Mouse (Mus musculus) spleen, postnatal 36 days (tissue): ENCODE measurements around the gene Tstd1.

Source experiments
- DNase-seq, 2 experiments: peaks; one replicate each; pipeline ENCODE4 v3.0.0; 2022; ENCODE audit warnings: low spot score in 2 of 2, mixed read lengths in 1 of 2

The Tstd1 gene

GRCm38 (mm10) chr1:171413608-171414007, 5.1 kb upstream of the Tstd1 start:
- no peak for DNase-seq

DNA sequence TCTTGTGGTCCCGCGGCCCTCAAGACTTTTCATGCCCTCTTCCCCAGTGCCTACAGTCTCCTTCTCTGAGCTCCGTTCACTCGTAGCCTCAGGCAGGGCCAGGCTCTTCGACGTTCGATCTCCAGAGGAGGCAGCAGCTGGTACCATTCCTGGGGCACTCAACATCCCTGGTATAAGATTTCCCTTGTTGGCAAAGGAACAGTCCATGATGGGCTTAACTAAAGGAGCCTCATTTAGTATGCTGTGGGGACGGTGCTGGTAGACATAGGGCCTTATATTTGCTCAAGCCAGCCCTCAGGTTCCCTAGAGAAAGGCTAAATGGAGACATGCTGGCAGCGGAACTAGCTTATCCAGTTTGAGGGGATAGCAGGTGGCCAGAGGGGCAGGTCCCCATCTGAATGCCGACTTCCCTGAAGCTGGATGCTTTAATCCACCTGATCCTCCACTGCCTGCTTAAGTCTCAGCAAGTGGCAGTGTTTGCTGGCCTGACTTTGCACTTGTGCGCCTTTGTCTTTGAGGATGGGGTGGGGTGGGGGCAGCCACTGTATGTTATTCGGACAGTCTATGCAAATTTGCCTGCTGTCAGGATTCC, 715 bp downstream of the Tstd1 start:
- DNase-seq: no peak

GRCm38 (mm10) chr1:171419905-171420304, 1.2 kb downstream of the Tstd1 start:
- no peak for DNase-seq

GRCm38 (mm10) chr1:171422504-171423095, 3.9 kb downstream of the Tstd1 start:
- no peak for DNase-seq

- DNase-seq: no peak
Observed at GRCm38 (mm10) chr1:171424638-171425037, 6.0 kb downstream of the Tstd1 start.

DNA sequence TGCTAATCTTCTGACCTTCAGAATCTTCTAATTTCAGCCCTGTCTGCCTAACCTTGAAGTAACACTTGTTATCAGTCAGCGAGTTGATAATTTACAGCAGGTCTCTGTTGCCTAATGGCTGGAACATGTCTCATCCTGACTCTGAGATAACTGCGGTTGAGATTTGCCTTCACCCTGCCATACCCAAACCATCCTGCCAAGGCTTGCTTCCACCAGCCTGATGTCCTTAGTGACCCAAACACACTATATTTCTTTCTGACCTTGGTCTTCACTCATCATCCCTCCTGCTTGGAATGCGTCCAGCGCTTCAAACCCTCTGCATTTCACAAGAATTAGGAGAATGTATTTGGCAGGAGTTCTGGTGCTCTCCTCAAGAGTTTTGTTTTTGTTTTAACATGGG, 6.5 kb downstream of the Tstd1 start:
- no peak for DNase-seq

GRCm38 (mm10) chr1:171432158-171432557, 13.5 kb downstream of the Tstd1 start:
- no peak for DNase-seq

DNA sequence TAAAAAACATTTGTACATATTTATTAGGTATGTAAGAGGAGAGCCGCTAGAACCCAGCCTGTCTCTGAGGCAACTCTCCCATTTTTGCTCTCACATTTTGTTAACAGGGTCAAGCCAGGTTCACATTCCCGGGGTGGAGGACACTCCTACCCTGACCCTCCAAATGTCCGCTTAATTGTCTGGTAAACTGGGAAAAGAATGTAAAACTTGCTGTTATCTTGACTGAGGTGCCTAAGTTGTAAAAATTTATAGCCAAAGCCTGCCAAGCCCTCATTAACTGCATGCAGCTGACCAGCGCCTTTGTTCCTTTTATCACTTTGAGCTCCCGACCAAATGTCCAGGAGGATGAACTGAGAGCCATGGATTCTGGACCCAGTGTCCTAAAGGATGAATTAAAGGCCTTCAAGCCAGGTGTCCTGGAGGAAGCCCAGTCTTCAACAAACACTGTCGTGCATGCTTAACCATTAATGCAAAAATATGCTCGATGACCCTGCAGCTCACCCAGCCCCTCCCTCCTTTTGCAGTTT, 16.7 kb downstream of the Tstd1 start:
- DNase-seq: no peak

GRCm38 (mm10) chr1:171435974-171436373, 17.3 kb downstream of the Tstd1 start:
- DNase-seq: no peak

DNA sequence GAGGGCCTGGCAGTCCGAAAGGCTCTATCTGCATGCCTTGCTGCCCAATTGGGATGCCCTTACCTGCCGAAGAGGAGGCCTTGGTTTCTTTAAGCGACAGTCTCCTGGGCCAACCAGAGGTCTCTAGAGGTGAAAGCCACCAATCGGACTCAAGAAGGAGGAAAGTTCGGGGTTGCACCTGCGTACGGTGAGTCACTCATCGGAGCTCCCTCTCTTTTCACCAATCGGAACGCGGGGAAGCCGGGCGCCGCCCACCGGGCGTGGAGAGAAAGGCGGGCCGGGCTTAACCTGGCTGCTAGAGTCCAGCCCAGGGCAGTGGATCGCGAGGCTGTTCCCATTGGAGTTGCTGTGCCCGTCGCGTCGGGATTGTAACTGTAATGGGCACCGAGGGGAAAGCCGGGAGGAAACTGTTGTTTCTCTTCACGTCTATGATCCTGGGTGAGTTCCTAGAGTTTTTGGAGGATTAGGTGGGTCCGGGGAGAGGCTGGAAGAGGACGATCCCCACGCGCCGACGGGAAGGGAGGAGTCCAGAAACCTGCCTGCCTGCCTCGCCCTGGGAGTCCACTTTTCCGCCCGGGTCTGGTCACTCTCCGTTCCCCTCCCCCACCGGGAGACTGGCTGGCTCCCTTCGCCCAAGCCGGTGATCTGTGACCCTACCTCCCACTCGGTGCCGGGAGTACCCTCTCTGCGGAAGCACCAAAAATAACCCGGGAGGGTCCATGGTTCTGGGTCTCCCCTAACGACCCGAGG, 18.8 kb downstream of the Tstd1 start, which contains the start of gene F11r:
TSS of gene F11r (plus strand) at position 272 of the 750 bp plus-strand sequence.
- DNase-seq: peak; percentile 73 to 80

DNA sequence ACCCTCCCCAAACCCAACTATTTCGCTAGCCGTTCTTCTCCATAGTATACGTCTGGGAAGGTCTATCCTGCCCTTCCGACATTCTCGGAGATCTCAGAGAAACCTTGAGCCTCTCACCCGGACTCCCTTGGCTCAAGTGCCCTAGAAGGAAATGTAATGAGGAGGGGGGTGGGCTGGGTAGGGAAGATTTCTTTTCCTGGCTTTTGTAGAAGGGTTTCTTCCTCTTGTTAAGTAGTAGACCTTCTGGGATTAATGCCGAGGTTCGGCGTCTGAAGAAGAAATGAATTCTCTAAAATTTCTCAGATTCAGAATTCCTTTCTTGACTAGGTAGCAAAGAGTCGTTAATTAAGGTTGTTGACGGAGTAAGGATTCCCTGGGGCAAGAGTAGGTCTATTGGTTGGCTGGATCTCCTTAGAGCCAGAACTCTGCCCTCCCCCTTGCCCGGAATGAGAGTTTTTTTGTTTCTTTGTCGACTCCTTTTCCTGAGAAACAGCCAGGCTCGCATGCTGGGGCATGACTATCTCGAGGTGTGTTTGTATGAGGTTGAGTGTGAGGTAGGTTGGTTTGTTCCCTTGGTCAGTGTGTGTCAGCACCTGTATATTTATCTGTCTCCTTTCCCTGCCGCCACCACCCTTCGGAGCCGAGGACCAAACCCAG, 19.5 kb downstream of the Tstd1 start:
- DNase-seq: no peak

DNA sequence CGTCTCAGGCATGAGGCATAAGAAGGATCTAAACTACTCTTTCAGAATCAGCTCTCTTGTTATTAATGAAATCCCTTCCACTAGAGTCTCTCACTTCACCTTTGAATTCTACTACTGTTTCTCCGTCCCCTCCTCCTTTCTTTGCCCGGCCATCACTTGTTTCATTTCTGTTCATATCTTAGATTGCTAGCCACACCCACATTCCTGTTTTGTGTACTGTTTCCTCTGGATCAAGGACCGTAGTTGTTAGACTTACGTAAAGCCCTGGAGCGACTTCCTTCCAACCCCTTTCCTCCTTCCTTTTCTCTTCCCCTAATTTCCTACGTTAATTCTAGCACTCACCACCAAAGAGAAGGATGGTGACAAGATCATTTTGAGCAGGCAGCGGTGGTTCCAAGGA, 20.4 kb downstream of the Tstd1 start:
- DNase-seq: no peak

DNA sequence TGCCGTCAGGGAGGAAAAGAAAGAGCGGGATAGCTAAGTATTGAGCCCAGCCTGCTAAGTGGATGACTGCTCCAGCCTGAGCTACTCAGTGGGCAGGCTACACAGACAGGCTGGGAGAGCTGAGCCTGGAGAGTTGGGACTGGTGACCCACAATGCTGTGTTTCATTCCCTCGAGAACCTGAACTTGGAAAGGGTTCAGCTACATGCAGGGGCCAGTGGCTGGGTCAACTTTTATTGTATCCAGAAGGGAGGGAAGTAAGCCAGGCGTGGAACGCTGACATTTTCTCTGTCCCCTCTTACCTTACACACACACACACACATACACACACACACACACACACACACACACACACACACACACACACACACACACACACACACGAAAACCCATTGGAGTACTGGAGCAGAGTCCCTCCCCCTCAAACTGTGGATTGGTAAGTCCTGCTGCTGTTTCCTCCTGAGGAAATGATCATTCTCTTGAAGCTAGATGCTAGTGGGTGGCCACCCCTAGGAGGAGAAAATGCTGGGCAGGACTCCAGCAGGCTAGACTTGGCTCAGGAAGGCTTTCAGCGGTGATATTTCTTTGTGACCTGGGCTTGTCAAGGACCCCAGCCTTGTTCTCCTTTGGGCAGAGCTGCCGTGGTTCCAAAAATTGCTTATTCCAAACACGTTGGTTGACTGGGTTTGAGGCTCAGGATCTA, 21.5 kb downstream of the Tstd1 start:
- DNase-seq: no peak

GRCm38 (mm10) chr1:171441466-171442412, 23.1 kb downstream of the Tstd1 start:
- no peak for DNase-seq

GRCm38 (mm10) chr1:171442413-171442760, 23.7 kb downstream of the Tstd1 start:
- no peak for DNase-seq

DNA sequence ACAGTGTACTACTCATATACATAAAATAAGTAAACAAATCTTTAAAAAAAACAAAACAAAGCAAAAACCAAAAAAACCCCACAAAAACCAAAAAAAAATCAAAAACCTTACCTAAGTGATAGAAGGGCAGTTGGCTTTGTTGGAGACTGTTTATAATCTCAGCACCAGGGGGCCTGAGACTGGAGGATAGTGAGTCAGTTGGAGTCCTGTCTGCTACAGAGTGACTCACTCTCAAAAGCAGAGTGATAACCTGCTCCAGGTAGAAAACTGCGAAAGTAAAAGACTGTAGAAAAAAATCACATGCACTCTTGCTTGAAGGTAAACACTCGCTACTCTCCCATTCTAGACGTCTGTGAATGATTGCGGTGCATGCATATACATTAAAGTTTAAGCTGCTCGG, 26.4 kb downstream of the Tstd1 start:
- no peak for DNase-seq

DNA sequence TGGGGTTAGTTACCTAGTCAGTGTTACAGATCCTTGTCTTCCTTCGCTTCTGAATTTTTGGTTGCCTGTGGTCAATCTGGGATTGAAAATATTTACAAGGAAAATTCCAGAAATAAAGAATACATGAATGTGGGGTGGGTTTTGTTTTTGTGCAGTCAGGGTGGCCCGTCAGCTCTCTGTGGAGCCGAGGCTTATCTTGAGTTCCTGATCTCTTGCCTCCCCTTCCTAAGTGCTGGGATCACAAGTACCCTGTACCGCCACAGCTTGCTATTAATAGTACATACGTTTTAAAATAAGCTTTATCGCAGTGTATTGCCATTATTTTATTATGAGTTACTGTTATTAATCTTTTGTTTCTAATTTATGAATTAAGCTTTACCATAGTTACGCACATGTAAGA, 28.2 kb downstream of the Tstd1 start:
- DNase-seq: no peak

DNA sequence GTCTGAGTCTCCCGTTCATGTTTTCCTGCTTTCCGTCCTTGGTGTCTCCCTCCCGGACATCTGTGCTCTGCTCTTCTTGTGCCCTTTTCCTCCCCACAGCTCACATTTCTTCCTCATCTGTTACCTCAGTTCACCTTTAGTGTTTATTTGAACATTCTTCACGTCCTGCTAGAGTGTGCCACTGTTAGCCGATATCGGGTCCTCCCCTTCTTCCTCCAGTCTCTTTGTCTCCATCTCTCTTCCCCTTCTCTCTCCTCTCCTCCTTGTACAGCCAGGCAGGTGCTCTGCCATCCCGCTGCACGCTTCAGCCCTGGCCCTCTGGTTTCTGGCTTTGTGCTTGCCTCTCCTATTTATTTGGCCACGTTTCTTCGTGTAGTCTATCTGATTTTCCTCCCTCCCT, 29.0 kb downstream of the Tstd1 start:
- DNase-seq: no peak

DNA sequence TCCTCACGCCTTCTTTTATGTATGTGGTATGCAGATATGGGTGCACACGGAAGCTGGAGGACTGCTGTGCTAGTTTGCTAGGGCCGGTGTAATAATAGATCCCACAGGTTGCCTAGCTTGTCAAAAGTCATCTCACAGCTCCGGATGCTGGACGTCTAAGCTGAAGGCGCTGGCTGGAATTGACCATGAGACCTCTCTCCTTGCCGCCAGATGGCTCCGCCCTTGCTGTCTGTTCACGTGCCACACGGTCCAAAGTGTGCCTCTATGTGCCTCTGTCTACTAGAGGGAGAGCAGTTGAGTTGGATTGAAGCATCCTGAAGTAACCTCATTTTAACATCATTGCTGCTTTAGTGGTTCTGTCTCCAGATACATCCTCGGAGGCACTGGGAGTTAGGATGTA, 31.4 kb downstream of the Tstd1 start:
- no peak for DNase-seq

DNA sequence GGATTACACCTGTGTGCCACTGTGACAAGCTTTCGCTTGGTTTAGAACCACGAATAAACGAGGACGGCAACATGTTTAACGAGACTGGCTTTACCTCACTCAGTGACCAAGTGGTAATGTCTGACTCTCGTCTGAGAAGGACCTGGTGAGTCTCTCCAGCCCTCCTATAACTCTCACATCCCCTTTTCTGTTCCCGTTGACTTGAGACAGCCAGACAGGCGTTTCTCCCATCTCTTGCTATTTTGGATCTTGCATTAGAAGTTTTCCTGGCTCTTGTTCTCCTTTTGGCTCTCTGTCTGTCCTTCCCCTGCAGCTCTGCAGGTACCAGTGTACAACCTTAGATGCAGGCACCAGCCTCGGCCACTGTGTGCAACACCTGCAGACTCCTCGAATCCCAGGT, 32.3 kb downstream of the Tstd1 start:
- DNase-seq: no peak

DNA sequence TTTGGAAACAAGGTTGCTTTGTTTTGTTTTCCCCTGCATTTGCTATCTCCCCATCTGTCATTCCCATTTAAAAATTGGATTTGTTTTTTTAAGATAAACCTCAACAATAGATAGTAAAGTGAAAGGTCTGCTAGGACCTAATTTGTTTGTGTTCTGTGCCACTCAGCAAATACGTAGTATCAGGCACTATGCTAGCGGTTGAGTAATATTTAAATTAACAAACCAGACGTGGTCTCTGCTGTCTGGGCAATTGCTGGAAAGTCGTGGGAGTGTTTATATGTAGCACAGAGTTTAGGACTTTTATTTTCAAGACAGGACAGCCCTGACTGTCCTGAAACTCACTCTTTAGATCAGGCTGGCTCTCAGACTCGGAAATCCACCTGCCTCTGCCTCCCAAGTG, 33.9 kb downstream of the Tstd1 start:
- DNase-seq: no peak
